Mouse (Mus musculus) retina, postnatal 1 day (tissue): ENCODE measurements at regions not wholly inside any gene's neighbourhood (a gene's known extent, or its start where the extent isn't known, plus 50 kb on each side); places are given as distances from the start of the nearest gene placed in this dataset.
A peak's percentile ranks its signal among the peaks of the same experiment; 100 is the strongest.

Experiments
- DNase-seq: peaks from one replicate; pipeline ENCODE4 v3.0.0-alpha.2; 2012

DNA sequence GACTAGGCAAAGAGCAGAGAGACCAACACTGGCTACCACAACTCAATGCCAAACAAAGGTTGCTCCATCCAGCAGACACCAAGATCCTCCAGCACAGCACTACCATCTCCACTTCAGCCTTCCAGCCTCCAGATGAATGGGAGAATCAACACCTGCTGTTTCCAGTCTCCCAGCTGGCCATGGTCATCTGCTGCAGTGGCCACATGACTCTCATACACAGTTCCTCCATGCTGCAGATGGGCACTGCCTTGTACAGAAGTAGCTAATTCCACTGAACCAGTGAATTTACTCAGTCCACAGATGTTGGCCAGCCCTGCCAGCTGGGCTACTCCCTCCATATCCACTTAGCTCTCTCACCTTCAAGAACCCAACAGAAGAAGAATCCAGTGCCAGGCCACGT is 63.0 kb upstream of the Vstm5 start:
- no peak for DNase-seq

DNA sequence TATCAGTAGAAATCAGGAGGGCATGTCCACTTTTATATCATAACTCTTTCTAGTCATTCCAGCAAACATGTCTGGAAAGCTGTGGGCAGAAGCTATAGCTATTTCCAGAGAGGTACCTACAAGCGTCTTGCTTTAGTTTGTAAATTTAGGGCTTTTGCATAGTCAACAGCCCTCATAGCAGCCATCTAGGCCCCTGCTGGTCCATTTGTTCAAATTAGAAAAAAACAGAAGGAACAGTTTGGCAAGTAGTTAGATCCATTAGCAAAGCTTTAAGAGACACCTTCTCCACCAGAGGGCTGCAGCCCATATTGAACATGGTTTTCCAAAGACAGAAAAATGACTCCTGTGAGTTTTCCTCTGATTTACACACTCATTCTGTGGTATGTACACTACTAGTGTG is 63.4 kb upstream of the Vstm5 start:
- no peak for DNase-seq

DNA sequence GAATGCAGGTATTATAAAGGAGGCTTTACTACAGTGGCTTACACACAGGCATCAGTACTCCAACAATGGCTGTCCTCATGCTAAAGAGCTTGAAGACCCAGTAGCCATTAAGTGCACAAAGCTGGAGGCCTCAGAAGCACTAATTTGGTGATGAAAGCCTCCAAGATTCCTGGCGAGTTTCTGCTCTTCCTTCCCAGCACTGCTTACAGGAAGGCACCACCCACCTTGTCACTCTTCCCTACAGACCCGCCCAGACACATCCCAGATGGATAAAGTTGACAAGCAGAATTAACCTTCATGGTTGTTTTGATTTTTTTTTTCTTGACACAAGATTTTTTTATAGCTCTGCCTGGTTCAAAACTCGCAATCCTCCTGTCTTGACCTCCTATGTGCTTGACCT is 59.0 kb upstream of the Hephl1 start:
- DNase-seq, result no peak

DNA sequence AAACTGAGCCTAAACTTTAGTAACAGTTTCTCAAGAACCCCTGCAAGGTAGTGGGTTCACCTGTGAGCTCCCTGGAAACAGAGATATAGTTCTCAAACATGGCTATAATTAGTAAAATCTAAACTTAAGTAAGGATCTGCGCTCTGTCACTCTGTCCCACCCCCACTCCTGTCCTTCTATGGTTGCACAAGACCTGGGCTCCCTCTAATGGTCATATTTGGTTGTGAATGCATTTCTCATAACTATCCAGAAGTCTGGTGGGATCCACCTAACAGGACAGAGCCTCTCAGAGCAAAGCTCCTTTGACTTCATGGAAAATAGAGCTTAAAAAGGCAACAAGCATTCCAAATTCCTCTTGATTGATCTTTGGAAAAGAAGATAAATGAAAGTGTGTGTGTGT is 57.8 kb upstream of the Hephl1 start:
- peak; percentile 8 for DNase-seq

DNA sequence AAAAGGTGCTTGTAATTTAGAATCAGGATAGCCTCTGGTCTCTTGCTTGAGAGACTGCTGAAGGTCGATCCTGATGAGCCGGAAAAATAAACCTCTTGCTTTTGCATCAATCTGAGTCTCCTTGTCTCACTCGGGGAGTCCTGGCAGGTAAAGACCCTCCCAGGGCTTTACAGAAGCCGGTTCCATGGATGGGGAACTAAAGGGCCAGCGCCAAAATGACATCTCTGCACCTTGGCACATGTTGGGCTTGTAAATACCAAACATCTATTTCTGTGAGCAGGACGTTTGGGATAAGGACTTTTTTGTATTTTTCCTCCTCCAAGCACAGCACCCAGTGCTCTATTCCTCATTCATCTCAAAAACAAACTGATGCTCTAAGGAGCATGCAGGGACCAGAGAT is 57.1 kb upstream of the Hephl1 start:
- no peak for DNase-seq

DNA sequence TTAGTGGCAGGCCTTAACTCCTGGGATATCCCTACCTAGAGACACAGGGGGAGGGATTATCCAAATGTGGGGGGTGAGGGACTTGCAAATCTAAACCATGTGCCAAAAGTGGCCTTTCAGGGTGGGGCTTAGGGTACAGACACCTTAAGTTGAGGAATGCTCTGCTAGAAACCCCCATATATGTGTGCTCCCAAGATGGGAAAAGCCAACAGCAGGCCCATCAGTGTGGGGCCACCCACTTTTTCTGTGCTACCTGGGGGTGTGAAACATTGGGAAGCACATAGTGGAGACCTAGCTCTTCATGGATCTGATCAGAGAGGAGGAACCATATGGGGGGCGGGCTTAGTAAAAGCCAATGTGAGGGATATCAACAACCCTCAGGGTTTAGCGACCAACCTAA is 55.0 kb upstream of the Hephl1 start:
- no peak for DNase-seq

DNA sequence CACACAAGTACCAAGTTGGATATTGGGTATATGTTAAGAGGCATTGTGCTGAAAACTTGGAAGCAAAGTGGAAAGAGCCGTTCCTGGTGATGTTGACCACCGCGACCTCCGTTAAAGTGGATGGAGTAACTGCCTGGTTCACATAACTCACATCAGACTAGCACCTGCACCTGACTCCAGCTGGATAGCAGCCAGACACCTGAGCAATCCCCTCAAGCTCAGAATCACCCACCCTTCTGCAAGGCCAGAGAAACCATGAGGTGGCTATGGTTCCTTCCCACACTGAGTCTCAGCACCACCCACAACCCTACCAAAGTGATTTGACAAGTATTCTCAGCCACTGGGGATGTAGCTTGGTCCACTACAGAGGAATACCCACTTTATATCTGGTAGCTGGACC is 54.6 kb upstream of the Hephl1 start:
- DNase-seq, result no peak
